Mouse (Mus musculus): Measurements from ENCODE around the gene Pkd1. TPM values are rescaled to one million over a fixed set of nuclear protein-coding genes. Genes with fewer than 3 reads are reported as not detected.
A peak's percentile ranks its signal among the peaks of the same experiment; 100 is the strongest.

Pkd1 gene
- polyA plus RNA-seq, 1 experiment from 2014 or later: 9.6 TPM

DNA sequence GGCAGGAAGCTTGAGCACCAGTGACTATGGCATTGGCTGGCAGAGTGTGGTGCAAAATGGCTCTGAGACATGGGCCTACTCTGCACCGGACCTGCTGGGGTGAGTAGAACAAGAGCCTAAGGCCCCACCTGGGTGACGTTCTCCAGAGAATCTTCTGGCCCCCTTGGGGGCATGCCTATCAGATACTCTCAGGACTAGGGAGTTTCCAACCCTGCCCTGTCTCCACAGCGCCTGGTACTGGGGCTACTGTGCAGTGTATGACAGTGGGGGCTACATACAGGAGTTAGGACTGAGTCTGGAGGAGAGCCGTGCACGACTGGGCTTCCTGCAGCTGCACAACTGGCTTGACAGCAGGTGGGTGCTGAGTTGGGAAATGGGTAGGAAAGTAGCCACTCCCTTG, 43.6 kb downstream of the Pkd1 start:
- no peak for ATAC-seq (replicated peaks; ENCODE audit: insufficient number of reproducible peaks, low FRiP score, low TSS enrichment, low read depth)
- no peak for DNase-seq (ENCODE audit: low spot score)
- H3K4me1 ChIP-seq (ENCODE audit: control insufficient read depth, insufficient read depth, low read length): no peaks in the 10 kb centered on the region

DNA sequence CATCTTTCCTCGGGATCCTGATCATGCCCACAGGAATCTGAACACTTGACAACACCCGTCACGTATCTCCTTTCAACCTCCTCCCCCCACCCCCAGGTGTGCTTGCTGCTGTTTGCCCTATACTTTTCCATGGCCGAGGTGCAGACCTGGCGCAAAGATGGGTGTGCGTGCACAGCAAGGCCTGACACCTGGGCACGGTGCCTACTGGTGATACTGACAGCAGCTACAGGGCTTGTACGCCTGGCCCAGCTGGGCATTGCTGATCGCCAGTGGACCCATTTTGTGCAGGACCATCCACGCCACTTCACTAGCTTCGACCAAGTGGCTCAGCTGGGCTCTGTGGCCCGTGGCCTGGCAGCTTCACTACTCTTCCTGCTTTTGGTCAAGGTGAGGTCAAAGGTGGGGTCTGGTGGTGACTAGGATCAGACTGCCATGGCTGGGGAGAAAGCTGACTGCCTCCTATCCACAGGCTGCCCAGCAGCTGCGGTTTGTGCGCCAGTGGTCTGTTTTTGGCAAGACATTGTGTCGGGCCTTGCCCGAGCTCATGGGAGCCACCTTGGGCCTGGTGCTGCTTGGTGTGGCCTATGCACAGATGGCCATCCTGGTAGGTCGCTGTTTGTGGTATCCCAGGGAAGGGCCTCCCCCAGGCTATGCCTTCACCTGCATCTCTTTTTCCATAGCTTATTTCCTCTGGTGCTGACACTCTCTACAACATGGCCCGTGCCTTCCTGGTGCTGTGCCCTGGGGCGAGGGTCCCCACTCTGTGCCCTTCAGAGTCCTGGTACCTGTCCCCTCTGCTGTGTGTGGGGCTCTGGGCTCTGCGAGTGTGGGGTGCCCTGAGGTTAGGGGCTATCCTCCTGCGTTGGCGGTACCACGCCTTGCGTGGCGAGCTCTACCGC, 44.6 kb downstream of the Pkd1 start:
- no peaks in the 10 kb centered on the region for H3K27me3 ChIP-seq (ENCODE audit: control insufficient read depth, insufficient read depth, low read length)
- H3K4me1 ChIP-seq (ENCODE audit: control insufficient read depth, insufficient read depth, low read length): no peaks in the 10 kb centered on the region
- peaks cover 9% of the 10 kb centered on the region for H3K36me3 ChIP-seq (replicated peaks; ENCODE audit: control insufficient read depth, insufficient read depth, low read depth, low read length)
- ATAC-seq (replicated peaks; ENCODE audit: insufficient number of reproducible peaks, low FRiP score, low TSS enrichment, low read depth) (0 out of 2 replicates have a peak, but pooled peaks have one; percentile 48), DNase-seq (ENCODE audit: low spot score) (no peak)
- H3K9ac ChIP-seq (replicated peaks; ENCODE audit: low read length): no peak overlapping the region
- no peak overlapping the region for H3K4me2 ChIP-seq (ENCODE audit: low read depth, low read length)
- no peak overlapping the region for H3K4me3 ChIP-seq (ENCODE audit: low read depth, low read length)
- 92% methylated on average over 26 of the region's 26 CpGs for WGBS
- no peak overlapping the region for H3K27ac ChIP-seq (replicated peaks; ENCODE audit: low read depth, low read length)
- no peaks in the 10 kb centered on the region for H3K9me3 ChIP-seq (replicated peaks; ENCODE audit: control insufficient read depth, low read length)

More for the DNA sequence above, 43.6 kb downstream of the Pkd1 start:
- H3K4me2 ChIP-seq (ENCODE audit: low read depth, low read length): no peak overlapping the region
- H3K36me3 ChIP-seq (replicated peaks; ENCODE audit: control insufficient read depth, insufficient read depth, low read depth, low read length): peaks cover 6% of the 10 kb centered on the region
- WGBS: 85% methylated on average over 5 of the region's 5 CpGs
- H3K4me3 ChIP-seq (ENCODE audit: low read depth, low read length): no peak overlapping the region
- H3K27me3 ChIP-seq (ENCODE audit: control insufficient read depth, insufficient read depth, low read length): no peaks in the 10 kb centered on the region
- no peak overlapping the region for H3K9ac ChIP-seq (replicated peaks; ENCODE audit: low read length)
- H3K9me3 ChIP-seq (replicated peaks; ENCODE audit: control insufficient read depth, low read length): no peaks in the 10 kb centered on the region
- H3K27ac ChIP-seq (replicated peaks; ENCODE audit: low read depth, low read length): no peak overlapping the region

DNA sequence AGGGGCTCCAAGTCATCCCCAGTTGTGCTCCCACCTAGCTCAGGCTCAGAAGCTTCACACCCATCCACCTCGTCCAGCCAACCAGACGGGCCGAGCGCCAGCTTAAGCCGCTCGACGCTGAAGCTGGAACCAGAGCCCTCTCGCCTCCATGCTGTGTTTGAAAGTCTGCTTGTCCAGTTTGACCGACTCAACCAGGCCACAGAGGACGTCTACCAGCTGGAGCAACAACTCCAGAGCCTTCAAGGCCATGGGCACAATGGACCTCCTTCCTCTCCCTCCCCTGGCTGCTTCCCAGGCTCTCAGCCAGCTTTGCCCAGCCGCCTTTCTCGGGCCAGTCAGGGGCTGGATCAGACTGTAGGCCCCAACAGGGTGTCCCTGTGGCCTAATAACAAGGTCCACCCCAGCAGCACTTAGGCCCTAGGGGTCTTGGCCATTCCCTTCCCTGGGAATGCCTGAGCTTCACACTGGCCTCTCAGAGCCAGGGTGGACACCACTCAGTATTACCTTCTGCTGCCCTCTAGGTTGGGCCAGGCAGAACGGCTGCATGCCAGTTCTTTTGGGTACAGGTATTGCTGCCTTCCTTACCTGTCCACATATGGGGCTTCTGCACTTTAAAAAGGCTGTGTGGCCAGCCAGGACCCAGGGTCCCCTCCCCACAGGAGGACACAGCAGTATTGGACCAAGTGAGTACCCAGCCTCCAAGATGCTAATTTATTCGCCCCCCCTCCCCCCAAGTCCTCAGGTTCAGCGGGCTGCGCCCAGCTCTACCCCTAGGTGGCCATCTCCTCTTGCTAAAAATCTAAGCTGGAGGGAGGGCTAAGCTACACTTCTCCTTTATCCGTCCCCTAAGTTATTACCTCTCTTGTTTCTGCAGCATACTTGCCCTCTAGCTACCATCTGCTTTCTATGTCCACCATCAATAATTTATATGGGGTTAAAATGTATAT, 45.8 kb downstream of the Pkd1 start:
- no peaks in the 10 kb centered on the region for H3K9me3 ChIP-seq (replicated peaks; ENCODE audit: control insufficient read depth, low read length)
- H3K27ac ChIP-seq (replicated peaks; ENCODE audit: low read depth, low read length): no peak overlapping the region
- 79% methylated on average over 17 of the region's 17 CpGs for WGBS
- no peak overlapping the region for H3K9ac ChIP-seq (replicated peaks; ENCODE audit: low read length)
- H3K4me2 ChIP-seq (ENCODE audit: low read depth, low read length): no peak overlapping the region
- H3K4me1 ChIP-seq (ENCODE audit: control insufficient read depth, insufficient read depth, low read length): no peaks in the 10 kb centered on the region
- H3K36me3 ChIP-seq (replicated peaks; ENCODE audit: control insufficient read depth, insufficient read depth, low read depth, low read length): peaks cover 9% of the 10 kb centered on the region
- DNase-seq (ENCODE audit: low spot score) (peak; percentile 2), ATAC-seq (replicated peaks; ENCODE audit: insufficient number of reproducible peaks, low FRiP score, low TSS enrichment, low read depth) (no peak)
- H3K27me3 ChIP-seq (ENCODE audit: control insufficient read depth, insufficient read depth, low read length): no peaks in the 10 kb centered on the region
- no peak overlapping the region for H3K4me3 ChIP-seq (ENCODE audit: low read depth, low read length)

DNA sequence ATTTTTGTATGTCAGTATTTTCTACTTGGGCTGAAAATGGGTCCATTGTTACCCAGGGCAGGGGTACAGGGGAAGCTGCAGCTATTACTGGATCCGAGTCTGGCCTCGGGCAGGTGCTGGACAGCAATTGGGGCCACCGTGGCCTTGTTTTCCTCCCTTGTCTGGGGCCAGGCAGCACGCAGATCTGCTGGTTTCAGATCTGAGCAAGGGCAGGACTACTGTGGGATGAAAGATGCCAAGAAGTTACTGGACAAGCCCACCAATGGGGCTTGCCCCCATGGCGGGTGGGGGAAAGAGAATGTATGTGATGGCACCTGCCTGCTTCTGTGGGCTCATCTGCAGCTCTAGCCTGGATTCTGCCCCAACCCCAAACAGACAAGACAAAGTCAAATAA, 46.4 kb downstream of the Pkd1 start:
- H3K9me3 ChIP-seq (replicated peaks; ENCODE audit: control insufficient read depth, low read length): no peaks in the 10 kb centered on the region
- no peak overlapping the region for H3K4me3 ChIP-seq (ENCODE audit: low read depth, low read length)
- H3K9ac ChIP-seq (replicated peaks; ENCODE audit: low read length): no peak overlapping the region
- peaks cover 7% of the 10 kb centered on the region for H3K36me3 ChIP-seq (replicated peaks; ENCODE audit: control insufficient read depth, insufficient read depth, low read depth, low read length)
- ATAC-seq (replicated peaks; ENCODE audit: insufficient number of reproducible peaks, low FRiP score, low TSS enrichment, low read depth) (no peak), DNase-seq (ENCODE audit: low spot score) (no peak)
- no peak overlapping the region for H3K4me2 ChIP-seq (ENCODE audit: low read depth, low read length)
- H3K4me1 ChIP-seq (ENCODE audit: control insufficient read depth, insufficient read depth, low read length): no peaks in the 10 kb centered on the region
- no peaks in the 10 kb centered on the region for H3K27me3 ChIP-seq (ENCODE audit: control insufficient read depth, insufficient read depth, low read length)
- WGBS: 76% methylated on average over 5 of the region's 5 CpGs
- no peak overlapping the region for H3K27ac ChIP-seq (replicated peaks; ENCODE audit: low read depth, low read length)

GRCm38 (mm10) chr17:24596471-24597183, 47.0 kb downstream of the Pkd1 start:
- H3K4me1 ChIP-seq (ENCODE audit: control insufficient read depth, insufficient read depth, low read length): no peaks in the 10 kb centered on the region
- WGBS: 92% methylated on average over 19 of the region's 19 CpGs
- H3K4me3 ChIP-seq (ENCODE audit: low read depth, low read length): no peak overlapping the region
- DNase-seq (ENCODE audit: low spot score): no peak
- H3K4me2 ChIP-seq (ENCODE audit: low read depth, low read length): no peak overlapping the region
- no peak overlapping the region for H3K9ac ChIP-seq (replicated peaks; ENCODE audit: low read length)
- peaks cover 7% of the 10 kb centered on the region for H3K36me3 ChIP-seq (replicated peaks; ENCODE audit: control insufficient read depth, insufficient read depth, low read depth, low read length)
- H3K27me3 ChIP-seq (ENCODE audit: control insufficient read depth, insufficient read depth, low read length): no peaks in the 10 kb centered on the region
- H3K9me3 ChIP-seq (replicated peaks; ENCODE audit: control insufficient read depth, low read length): no peaks in the 10 kb centered on the region
- H3K27ac ChIP-seq (replicated peaks; ENCODE audit: low read depth, low read length): no peak overlapping the region
- no peak for ATAC-seq (replicated peaks; ENCODE audit: insufficient number of reproducible peaks, low FRiP score, low TSS enrichment, low read depth)

DNA sequence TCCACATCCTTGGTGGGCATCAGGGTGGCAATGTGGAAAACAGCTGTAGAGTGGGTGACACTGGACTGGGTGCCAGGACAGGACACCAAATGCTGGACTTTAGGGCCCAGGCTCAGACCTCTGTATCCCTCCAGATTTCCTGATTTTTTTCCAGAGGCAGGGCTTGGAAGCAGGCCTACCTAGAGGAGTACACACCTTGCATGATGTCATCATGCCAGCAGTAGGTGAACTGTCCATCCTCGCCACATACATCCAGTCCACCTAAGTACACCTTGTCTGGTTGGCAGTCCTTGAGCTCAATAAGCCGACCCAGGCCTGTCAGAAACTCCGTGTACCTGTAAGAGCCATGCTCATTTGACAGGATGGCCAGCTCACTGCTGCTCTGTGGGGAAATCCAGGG, 48.4 kb downstream of the Pkd1 start:
- ATAC-seq (replicated peaks; ENCODE audit: insufficient number of reproducible peaks, low FRiP score, low TSS enrichment, low read depth) (no peak), DNase-seq (ENCODE audit: low spot score) (no peak)
- peaks cover 10% of the 10 kb centered on the region for H3K36me3 ChIP-seq (replicated peaks; ENCODE audit: control insufficient read depth, insufficient read depth, low read depth, low read length)
- no peak overlapping the region for H3K9ac ChIP-seq (replicated peaks; ENCODE audit: low read length)
- H3K4me1 ChIP-seq (ENCODE audit: control insufficient read depth, insufficient read depth, low read length): no peaks in the 10 kb centered on the region
- no peak overlapping the region for H3K4me3 ChIP-seq (ENCODE audit: low read depth, low read length)
- H3K27ac ChIP-seq (replicated peaks; ENCODE audit: low read depth, low read length): no peak overlapping the region
- 88% methylated on average over 3 of the region's 3 CpGs for WGBS
- no peaks in the 10 kb centered on the region for H3K9me3 ChIP-seq (replicated peaks; ENCODE audit: control insufficient read depth, low read length)
- H3K27me3 ChIP-seq (ENCODE audit: control insufficient read depth, insufficient read depth, low read length): no peaks in the 10 kb centered on the region
- no peak overlapping the region for H3K4me2 ChIP-seq (ENCODE audit: low read depth, low read length)

GRCm38 (mm10) chr17:24600502-24600901, 50.9 kb downstream of the Pkd1 start:
- peaks cover 10% of the 10 kb centered on the region for H3K36me3 ChIP-seq (replicated peaks; ENCODE audit: control insufficient read depth, insufficient read depth, low read depth, low read length)
- no peak overlapping the region for H3K27ac ChIP-seq (replicated peaks; ENCODE audit: low read depth, low read length)
- no peak for ATAC-seq (replicated peaks; ENCODE audit: insufficient number of reproducible peaks, low FRiP score, low TSS enrichment, low read depth)
- H3K4me2 ChIP-seq (ENCODE audit: low read depth, low read length): no peak overlapping the region
- H3K4me3 ChIP-seq (ENCODE audit: low read depth, low read length): no peak overlapping the region
- no peaks in the 10 kb centered on the region for H3K27me3 ChIP-seq (ENCODE audit: control insufficient read depth, insufficient read depth, low read length)
- DNase-seq (ENCODE audit: low spot score): no peak
- H3K9me3 ChIP-seq (replicated peaks; ENCODE audit: control insufficient read depth, low read length): no peaks in the 10 kb centered on the region
- no peak overlapping the region for H3K9ac ChIP-seq (replicated peaks; ENCODE audit: low read length)
- H3K4me1 ChIP-seq (ENCODE audit: control insufficient read depth, insufficient read depth, low read length): no peaks in the 10 kb centered on the region
- WGBS: 96% methylated on average over 4 of the region's 4 CpGs

Measured in embryonic facial prominence, embryonic 11.5 days (tissue).